Mouse (Mus musculus): ENCODE measurements at regions not wholly inside any gene's neighbourhood (a gene's known extent, or its start where the extent isn't known, plus 50 kb on each side); places are given as distances from the start of the nearest gene placed in this dataset.
A peak's percentile ranks its signal among the peaks of the same experiment; 100 is the strongest.

DNA sequence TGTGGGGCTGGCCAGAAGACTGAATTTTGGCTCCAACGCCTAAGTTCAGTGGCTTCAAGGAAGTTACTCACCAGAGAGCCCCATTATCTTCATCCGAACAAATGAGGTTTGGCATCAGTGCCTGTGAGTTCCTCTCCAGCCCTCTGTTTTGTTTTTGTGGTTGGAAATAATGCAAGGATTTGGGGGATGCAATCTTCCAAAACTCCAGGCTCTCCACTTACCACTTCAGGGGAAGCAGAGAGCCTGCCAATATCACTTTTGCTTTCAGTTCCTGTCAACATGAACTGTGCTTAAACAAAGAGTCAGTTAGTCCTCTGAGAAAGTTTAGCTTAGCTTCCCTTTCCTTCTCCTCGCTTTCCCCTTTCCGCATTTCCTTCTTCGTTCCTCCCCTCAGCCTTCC, 189.4 kb upstream of the Hmga2 start:
- DNase-seq = no peak

DNA sequence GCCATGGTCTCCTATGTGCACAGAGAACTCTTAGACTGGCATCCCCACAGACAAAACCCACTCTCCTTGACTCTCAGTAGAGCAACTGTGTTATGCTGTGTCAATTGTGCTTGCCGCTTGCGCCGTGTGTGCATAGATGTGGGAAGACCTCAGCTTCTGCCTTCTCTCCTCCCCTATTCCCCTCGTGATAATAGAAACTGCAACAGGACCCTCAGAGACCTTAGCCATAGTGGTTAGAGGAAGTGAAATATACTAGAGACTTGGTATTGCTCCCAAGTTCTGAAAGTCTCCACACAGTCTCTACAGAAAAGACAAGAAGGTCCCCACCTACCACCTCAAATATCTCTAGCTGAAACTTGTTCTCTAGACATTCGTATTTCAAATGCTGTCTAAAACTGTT, 188.2 kb upstream of the Hmga2 start:
- DNase-seq = no peak

DNA sequence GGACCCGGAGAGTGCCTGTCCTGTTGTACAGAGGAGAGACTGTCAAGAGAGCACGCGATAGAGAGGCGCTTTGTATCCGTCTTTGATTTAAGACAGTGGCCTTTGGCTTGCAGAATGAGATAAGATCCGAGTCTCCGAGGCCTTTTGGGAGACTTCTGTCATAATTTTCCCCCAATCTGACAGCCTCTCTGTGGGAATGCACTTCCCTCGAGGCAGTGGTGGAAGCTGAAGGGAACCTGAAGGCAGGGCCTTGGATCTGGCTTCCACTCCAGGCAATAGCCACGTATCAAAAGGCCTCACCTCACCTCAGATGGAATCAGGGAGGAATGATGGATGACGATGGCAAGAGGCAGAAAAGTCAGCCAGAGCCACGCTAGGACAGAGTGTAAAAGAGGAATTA, 187.1 kb upstream of the Hmga2 start:
- DNase-seq = no peak

DNA sequence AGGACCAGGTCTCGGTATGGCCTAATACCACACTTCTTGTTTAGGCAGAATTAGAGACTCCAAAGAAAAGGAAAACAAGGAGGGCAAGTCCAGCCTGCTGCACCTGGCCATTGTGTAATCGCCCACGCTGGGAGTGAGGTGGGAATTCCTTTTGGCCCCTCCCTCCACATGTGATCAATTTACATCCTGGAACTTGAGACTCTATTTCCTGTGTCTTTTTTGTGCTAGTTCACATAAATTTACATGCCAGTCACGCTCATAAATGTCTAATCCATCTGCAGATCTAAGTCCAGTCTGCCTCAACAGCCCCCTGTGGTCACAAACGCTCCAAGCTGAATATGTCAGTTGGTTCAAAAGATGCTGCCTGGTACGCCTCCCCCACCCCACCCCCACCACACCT, 184.2 kb upstream of the Hmga2 start:
- no peak for DNase-seq

DNA sequence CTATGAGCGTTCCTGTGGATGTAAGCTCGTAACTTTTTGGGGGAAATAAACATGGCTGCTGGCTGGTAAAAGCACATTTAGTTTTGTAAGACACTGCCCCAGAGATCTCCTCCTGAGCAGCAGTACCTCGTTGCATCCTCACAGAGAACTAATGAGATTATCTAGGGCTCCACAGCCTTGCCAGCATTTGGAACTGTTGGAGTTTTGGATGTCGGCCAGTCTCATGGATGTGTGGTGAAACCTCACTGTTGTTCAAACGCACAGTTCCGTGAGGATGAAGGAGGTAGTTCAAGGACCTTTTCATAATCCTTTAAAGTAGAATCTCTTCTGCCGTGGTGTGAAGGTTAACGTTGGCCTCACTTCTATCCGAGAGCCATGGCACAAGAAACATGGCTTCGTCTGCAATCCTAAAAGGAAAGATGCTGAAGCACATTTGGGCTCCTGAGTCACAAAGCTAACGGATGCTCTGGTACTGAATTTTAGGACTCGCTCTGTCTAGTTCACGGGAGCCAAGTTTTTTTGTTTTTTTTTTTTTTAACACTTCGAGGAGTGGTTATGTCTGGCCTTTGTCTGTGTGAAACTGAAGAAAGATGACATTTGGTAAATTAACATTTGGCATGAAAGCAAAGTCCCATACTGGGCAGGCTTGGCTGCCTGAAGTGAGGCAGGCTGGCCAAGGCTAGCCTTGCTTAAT, 179.1 kb upstream of the Hmga2 start:
- peak; percentile 50 for DNase-seq

DNA sequence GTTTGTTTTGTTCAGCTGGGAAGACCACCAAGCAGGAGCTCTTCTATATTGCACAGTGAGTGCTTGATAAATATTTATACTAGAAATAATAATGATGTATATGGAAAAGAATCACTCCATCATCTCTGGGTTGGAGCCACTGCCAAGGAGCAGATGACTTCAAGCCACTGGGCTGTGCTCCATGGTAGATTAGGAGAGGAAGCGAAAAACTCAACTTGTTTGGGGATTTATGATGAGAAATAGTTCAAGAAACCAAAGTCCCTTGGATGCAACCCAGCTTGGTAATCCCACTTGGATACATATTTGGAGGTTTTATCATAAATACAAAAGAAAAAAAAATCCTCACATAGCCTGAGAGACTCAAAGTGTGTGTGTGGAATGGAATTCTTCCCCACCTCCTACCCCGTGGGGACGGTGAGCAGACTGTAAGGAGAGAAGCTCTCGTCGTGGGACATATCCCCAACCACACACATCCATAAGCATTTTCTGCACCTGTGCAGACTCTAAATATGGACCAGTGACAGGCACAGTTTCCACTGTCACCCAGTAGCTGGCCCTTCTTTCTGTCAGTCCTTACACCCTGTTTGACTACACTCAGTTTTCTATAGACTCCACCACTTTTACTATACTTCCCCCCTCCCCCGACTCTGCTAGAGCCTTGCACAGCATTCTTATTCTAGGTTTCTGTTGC, 176.4 kb upstream of the Hmga2 start:
- DNase-seq = no peak

DNA sequence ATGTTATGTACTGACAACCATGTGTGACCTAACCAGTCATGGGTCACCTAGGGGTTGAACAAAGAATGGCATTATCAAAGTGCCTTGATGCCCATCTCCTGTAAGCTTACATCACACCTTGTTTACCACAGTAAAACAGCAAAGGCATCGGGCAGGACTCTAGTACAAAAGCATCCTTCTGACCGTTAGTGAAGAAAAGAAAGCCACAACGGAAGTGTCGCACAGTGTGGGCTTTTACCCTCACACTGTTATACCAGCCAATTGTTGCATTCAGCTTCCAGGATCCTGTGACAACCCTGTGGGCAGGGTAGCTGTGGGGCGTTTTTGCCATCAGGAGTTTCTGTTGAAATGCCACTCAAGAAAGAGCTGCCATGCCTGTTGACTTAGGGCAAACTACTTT, 175.6 kb upstream of the Hmga2 start:
- no peak for DNase-seq

DNA sequence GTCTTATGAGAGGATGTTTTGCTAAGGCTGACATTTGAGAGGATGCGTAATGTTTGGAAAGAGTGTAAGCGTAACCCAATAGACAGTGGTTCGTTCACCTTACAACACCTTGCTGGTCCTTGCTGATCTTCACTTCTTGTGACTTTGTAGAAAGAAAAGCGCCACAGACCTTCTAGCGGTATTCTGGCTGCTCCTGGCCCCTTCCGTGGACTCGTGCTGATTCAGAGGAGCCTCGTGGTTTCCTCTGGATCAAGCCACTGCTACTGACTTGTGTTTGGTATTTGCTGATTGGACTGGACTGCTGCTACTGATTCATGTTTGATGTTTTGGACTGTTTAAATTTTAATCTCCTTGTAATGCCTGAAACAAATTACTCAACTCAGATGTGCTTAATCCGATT, 174.1 kb upstream of the Hmga2 start:
- DNase-seq = no peak

DNA sequence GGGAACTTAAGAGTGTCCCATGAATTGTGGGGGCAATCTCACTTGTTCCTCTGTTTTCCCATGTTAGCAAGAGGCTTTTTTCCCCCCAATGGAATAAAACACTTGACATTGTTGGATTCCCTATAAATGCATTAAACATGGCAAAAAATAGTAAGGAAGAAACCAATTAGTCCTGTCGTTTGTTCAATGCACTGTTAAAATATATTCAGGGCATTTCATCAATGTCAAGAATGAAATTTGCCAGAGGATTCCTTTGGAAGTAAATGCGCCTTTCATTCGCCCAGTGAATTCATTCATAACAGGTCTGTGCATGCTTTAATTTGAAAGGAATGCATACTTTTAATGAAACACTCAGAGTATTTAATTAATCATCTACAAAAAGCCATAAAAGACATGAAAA, 172.5 kb upstream of the Hmga2 start:
- no peak for DNase-seq

DNA sequence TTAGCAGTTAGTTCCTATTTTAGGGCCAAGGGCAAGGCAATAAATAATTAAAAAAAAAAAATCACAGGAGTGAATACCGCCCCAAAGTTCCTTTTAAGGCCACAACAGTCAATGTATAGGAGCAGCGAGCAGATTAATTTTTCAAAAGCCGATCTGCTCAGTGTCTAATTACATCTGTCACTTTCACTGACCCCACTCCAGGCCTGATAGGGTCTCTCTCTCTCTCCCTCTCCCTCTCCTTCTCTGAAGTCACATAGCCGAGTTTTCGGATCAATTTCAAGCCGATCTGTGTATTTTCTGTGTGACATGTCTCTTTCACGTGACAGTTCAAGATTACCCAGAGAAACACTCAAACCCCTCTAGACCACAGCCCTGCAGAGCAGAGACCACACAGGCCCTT, 171.8 kb upstream of the Hmga2 start:
- no peak for DNase-seq

DNA sequence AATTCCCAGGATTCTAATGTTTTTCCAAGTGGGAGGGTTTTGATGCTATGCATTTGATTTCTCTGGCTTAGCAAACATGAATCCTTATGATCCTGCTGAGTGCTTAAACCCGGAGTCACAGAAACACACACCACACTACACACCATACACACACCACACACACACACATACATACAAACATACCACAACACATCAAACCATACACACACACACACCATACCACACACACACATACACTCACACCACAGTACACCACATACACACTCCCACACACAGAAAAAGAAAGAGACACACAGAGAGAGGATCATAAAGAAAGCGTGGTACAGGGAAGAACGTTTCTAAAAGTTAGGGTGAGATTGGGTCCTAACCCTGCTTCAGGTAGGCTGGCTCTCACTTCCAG, 171.1 kb upstream of the Hmga2 start:
- no peak for DNase-seq

DNA sequence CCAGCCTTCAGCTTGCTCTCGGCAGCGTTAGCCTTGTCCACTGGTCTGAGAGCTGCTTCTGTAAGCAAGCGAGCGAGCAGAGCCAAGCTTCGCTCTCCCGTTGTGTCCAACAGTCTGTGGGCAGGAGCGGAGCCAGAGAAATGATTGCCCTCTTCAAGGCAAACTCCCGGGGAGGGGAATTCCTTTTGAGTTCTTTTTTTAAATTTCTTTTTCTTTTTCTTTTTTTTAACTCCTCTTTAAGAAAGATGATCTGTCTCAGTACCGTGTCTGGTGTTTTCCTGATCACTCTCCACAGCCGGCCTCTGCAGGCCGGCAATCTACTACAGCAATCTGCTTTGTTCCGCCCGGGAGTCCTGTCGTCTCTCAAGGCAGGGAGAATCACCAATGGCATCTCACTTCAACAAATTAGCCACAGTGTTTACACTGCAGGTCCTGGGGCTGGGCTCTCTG, 170.6 kb upstream of the Hmga2 start:
- DNase-seq = peak; percentile 13

DNA sequence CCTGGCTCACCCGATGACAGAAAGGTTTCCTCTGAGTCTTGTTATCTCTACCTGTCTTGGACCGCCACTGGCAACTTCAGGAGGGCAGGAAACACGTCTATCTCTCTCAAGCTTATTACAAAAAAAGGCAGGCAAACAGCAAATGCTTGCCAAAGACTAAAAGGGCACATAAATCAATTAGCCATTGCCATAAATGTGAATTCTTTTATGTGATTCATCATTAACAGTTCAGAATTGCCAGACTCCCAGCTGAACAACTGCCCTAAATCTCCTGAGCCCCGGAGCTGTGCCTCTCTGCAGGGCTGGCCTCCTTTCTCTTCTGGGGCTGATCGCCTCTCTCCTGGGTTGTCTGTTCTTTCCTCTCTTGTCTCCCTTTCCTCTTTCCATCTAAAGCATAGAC, 164.6 kb upstream of the Hmga2 start:
- no peak for DNase-seq

DNA sequence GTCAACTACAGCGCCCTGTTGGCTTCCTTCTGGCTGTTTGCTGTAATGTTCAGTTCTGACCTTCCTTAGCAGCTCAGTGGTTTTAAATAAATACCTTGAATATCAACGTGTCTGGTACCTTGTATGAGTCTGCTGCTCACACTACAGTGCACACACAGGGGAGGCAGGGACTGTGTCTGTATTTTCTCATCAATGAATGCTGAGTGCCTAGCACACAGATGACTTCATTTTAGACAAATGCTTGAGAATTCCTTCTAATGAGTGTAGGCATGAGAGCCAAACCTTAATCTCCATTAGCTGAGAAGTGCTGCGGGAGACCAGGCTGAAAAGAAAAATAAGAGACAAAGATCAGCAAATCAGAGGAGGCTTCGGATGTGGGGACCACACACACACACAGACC, 162.0 kb upstream of the Hmga2 start:
- no peak for DNase-seq

DNA sequence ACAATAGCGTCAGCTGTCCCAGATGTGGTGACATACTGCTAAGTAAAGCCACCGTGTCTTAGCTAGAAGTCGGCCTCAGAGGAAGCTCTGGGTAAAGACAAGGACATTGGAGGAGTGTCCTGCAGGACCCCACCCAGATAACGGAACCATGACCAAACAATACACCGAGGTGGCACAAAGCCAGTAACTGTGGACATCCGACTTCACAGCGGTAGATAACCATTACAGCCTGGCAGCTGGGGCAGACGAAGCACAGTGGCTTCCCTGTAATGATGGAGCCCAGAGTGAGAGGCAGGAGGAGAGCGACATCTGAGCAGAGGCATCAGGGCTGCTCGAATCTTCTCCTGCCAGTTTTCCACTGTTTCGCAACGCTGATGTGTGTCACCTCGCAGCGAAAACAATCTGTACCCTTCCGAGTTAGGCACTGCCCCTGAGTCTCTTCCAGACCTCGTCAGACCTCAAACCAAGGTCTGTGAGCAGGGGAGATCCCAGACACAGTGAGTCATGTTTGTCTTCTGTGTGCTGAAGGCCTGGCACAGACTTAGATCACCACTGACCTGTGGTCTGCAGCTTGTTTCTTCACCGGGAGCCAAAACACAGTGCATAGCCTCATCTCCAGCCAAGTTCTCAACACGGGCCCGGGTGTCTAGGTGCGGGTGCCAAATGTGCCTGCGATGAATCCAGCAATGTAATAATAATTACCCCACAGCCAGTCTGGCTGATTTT, 159.7 kb upstream of the Hmga2 start:
- peak; percentile 71 for DNase-seq

DNA sequence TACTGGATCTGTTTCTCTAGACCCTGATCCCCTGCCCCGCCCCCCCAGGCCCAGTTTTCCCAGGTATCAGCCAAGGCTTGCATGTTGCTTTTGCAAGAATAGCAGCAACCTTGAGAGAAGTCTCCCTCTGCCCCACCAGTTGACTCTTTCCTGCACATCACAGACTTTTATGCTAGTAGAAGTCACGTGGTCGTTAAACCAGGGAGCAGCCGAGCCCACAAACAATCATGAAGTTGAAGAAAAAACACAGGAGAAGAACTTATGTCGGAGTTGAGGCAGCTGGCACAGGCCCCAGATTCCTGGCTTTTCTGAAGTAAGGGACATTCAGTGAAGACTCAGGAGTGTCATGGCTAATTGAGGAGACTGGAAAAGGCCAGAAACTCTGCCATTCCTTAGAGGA, 158.9 kb upstream of the Hmga2 start:
- no peak for DNase-seq

DNA sequence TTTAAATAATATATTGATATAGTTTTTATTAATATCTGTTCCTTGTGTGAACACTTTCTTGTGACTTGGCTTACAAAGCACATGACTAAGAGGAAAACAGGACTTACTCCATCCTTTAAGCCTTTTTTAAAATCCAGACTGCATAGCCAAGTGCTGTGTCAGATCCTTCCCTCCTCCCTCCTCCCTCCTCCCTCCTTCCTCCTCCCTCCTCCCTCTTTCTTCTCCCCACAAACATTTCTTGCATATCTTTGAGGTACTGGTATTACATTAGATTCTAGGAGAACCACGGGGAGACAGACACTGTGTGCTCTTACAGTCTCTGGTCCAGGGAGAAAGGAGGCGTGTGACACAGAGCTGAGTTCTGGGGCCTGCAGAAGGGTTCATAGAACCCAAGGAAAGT, 155.8 kb upstream of the Hmga2 start:
- no peak for DNase-seq

DNA sequence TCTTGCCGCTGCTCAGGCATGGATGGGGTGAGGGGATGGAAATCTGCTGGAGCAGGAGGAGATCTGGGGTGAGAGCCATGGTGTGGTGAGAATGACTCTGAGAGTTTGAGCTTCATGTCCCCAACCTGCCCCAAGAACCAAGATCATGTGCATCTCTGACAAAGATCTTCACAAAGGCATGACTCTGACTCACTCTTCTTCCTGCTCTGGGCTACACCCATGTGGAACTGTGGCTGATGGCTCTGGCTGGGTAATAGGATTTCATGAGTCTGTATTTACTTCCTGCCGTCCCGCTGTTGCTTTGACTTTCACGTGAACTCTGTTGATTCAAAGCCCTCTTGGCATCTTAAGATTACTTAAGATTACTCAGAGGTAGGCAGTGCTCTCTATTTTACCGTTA, 151.8 kb upstream of the Hmga2 start:
- no peak for DNase-seq

DNA sequence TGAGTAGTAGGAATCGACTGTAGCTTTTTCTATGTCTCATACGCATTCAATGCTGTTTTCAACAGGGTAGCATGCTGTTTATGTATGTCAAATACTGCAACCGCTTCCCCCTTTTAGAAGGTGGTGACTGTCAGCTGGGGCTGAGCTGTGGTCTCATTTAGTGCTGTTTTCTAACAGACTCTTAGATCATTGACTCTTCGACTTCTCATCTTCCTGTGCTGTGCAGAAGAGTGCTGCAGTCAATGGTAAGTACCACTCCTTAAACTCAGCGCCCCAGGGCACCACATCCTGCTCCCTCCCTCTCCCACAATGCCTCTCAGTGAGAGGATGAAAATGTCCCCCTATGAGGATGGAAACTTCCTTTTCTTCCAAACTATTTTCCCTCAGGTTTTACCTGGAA, 149.2 kb upstream of the Hmga2 start:
- DNase-seq = no peak

DNA sequence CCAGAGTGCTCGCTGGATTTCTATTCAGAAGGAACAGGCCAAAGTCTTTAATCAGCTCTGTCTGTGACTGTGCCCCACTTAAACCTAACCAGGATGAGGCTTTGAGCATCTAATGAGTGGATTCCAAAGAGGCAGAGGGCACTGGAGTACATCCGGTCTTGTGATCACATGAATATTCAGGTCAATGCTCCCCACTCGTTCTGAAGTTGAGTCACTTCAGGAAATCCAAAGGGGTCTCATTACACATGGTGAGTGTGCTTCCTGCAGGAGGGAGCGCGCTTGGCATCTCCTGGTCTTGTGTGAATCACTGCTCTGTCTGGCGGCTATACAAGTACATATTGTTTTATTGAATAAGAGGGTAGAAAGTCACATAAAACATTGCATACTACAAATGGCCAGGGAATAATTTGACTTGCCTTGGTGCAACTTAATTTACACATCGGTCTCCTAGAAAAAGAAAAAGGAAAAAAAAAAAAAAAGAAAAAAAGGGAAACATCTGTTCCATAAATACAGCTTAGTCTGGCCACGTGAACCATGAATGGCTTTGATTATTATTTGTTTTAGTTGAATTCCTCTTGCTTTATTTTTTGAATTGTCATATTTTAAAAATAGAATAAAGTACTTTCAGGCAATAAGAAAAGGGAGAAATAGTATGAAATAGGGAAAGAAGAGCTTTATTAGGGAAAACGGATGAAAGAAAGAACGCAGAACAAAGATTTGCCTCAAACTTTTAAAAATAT, 148.1 kb upstream of the Hmga2 start:
- DNase-seq = no peak

DNA sequence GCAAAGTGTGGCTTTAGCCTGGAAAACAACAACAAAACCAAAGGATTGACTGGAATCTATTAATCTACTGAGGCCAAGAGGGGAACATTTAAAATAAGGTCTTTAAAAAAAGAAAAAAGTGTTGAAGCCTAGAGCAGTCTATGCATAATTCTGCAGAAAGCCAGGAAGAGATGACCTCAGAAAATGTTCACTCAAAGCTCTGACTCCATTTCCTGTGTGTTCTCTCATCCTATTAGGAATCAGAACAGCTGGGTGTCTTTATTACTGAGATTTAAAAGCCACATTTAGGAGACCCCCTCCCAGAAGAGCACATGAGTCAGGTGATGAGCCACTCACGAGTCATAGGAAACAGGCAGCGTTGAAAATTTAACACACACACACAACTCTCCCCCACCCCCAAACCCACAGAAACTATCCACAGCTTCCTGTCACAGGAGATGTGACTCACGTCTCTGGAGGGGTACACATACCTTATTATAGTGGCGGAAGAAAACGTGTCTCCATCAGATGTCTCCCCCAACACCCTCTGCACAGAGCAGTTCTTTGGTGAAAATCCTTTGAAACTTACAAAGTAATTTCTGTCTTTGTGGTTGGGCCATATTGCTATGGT, 140.2 kb upstream of the Hmga2 start:
- DNase-seq = no peak

DNA sequence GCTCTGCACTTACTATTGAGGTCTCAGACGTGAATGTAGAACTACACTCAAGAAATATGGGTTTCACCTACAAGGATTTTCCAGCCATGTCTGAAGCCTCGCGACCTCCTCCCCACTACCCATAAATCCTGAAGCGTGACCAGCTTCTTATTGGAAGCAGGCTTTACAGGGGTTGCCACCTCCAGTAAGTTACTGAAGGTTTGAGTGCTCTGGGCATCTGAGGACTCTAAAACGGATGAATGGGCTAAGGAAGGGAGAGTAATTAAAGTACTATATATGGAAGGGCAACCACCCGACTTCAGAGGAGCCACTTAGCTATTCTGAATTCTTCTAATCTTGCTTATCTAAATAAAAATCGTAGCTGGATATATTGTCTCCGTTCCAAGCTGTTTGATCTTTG, 136.1 kb upstream of the Hmga2 start:
- DNase-seq = no peak

DNA sequence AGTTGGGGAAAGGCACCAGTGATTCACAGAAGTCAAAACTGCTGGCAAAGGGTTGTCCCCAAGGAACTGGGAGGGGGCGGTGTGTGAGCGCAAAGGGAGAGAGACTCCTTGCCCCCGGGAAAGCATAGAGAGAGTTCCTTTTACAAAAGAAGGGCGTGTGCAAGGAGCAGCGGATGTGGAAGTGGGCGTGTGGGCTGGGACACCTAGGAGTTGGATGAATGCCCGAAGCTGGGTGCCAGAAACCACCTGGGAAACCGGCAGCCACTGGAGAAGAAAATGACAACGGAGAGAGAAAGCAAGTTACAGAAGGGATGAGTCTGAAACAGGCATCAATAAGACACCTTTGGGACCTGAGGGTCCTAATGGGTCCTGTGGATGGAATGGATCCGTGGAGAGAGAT, 133.8 kb upstream of the Hmga2 start:
- DNase-seq = no peak
